Mouse (Mus musculus) embryonic facial prominence, embryonic 11.5 days (tissue): ENCODE measurements around the gene Slc16a3. TPM values are rescaled to one million over a fixed set of nuclear protein-coding genes. Genes with fewer than 3 reads are reported as not detected.

Source experiments
- ATAC-seq: fragments of 200-750 bp; cut with Nextera tagmentation; replicated peaks from 2 replicates; pipeline ENCODE4 v1.8.0; 2017; ENCODE audit warnings: low read depth; ENCODE audit not compliant: insufficient number of reproducible peaks, low FRiP score, low TSS enrichment
- DNase-seq: peaks from one replicate; pipeline ENCODE4 v3.0.0-alpha.2; 2015; ENCODE audit warnings: low spot score
- H3K27ac ChIP-seq: fragments of 300-500 bp; sonication (generic); replicated peaks from 2 replicates; pipeline ENCODE4 v1.5.1; 2014; ENCODE audit warnings: mild to moderate bottlenecking, low read depth, low read length, control low read depth
- H3K27me3 ChIP-seq: fragments of 300-500 bp; sonication (generic); 2 replicates; pipeline ENCODE4 v1.6.1; 2014; ENCODE audit warnings: mild to moderate bottlenecking, low read length, moderate library complexity, mixed read lengths; ENCODE audit not compliant: control insufficient read depth, insufficient read depth
- H3K36me3 ChIP-seq: fragments of 300-500 bp; sonication (generic); replicated peaks from 2 replicates; pipeline ENCODE4 v1.6.1; 2014; ENCODE audit warnings: low read depth, mild to moderate bottlenecking, low read length, moderate library complexity, mixed read lengths; ENCODE audit not compliant: control insufficient read depth, insufficient read depth
- H3K4me1 ChIP-seq: fragments of 300-500 bp; sonication (generic); 2 replicates; pipeline ENCODE4 v1.6.1; 2014; ENCODE audit warnings: low read length, mixed read lengths; ENCODE audit not compliant: control insufficient read depth, insufficient read depth
- H3K4me2 ChIP-seq: fragments of 300-500 bp; sonication (generic); 2 replicates; pipeline ENCODE4 v1.6.1; 2014; ENCODE audit warnings: low read depth, mild to moderate bottlenecking, control low read depth, low read length, moderate library complexity
- H3K4me3 ChIP-seq: fragments of 300-500 bp; sonication (generic); 2 replicates; pipeline ENCODE4 v1.5.1; 2014; ENCODE audit warnings: low read depth, low read length, control low read depth
- H3K9ac ChIP-seq: fragments of 300-500 bp; sonication (generic); replicated peaks from 2 replicates; pipeline ENCODE4 v1.6.1; 2014; ENCODE audit warnings: mild to moderate bottlenecking, control low read depth, low read length
- H3K9me3 ChIP-seq: fragments of 300-500 bp; sonication (generic); replicated peaks from 2 replicates; pipeline ENCODE4 v1.6.1; 2016; ENCODE audit warnings: mild to moderate bottlenecking, low read length, inconsistent platforms, mixed read lengths; ENCODE audit not compliant: control insufficient read depth
- WGBS: fragments of 180-500 bp; shearing (Covaris S2); extraction: QIAGEN DNeasy Blood & Tissue Kit; methylation state at CpG from one replicate; pipeline ENCODE4 v1.1.7; 2014; 5-methylcytosine and 5-hydroxymethylcytosine counted together
- polyA plus RNA-seq: library from polyadenylated mRNA; unstranded; fragments of >200 nt; fragmentation: Nextera tagmentation; extraction: Ambion mirVana; gene quantifications from 2 replicates; pipeline ENCODE4 v1.2.1, GENCODE M21; 2014

Gene Slc16a3
- polyA plus RNA-seq, 1 experiment from 2014 or later: 30.7 TPM

GRCm38 (mm10) chr11:120959066-120959465, 10.8 kb downstream of the Slc16a3 start:
- Histone ChIP-seq H3K4me3 (no peak overlapping the region), H3K27ac (no peak overlapping the region), H3K36me3 (peaks cover 19% of the 10 kb centered on the region), H3K4me2 (no peak overlapping the region), H3K4me1 (no peaks in the 10 kb centered on the region), H3K9ac (no peak overlapping the region), H3K9me3 (no peaks in the 10 kb centered on the region), H3K27me3 (no peaks in the 10 kb centered on the region)
- ATAC-seq (no peak), DNase-seq (no peak)
- WGBS: 85% methylated on average over 18 of the region's 18 CpGs

GRCm38 (mm10) chr11:120959564-120959963, 11.3 kb downstream of the Slc16a3 start:
- no peaks in the 10 kb centered on the region for H3K9me3 ChIP-seq
- H3K4me1 ChIP-seq: no peaks in the 10 kb centered on the region
- DNase-seq: no peak
- no peak overlapping the region for H3K4me2 ChIP-seq
- peaks cover 24% of the 10 kb centered on the region for H3K36me3 ChIP-seq
- 73% methylated on average over 3 of the region's 3 CpGs for WGBS
- ATAC-seq: no peak; the same call in 1 of the 2 replicates
- no peak overlapping the region for H3K9ac ChIP-seq
- H3K27ac ChIP-seq: no peak overlapping the region
- no peaks in the 10 kb centered on the region for H3K27me3 ChIP-seq
- no peak overlapping the region for H3K4me3 ChIP-seq

- Histone ChIP-seq H3K4me3 (no peak overlapping the region), H3K27me3 (no peaks in the 10 kb centered on the region), H3K9me3 (no peaks in the 10 kb centered on the region), H3K9ac (no peak overlapping the region), H3K36me3 (peaks cover 28% of the 10 kb centered on the region), H3K4me2 (no peak overlapping the region), H3K27ac (no peak overlapping the region), H3K4me1 (no peaks in the 10 kb centered on the region)
- ATAC-seq (no peak), DNase-seq (no peak)
- WGBS: 65% methylated on average over 1 of the region's 1 CpGs
Observed at GRCm38 (mm10) chr11:120960248-120960647, 12.0 kb downstream of the Slc16a3 start.

GRCm38 (mm10) chr11:120961594-120961993, 13.3 kb downstream of the Slc16a3 start:
- ATAC-seq (no peak), DNase-seq (no peak)
- Histone ChIP-seq H3K36me3 (peaks cover 34% of the 10 kb centered on the region), H3K27ac (no peak overlapping the region), H3K4me1 (peaks cover 2% of the 10 kb centered on the region; the same call in 1 of the 2 replicates), H3K27me3 (no peaks in the 10 kb centered on the region), H3K9ac (no peak overlapping the region), H3K9me3 (no peaks in the 10 kb centered on the region), H3K4me2 (no peak overlapping the region), H3K4me3 (no peak overlapping the region)
- WGBS: 91% methylated on average over 7 of the region's 7 CpGs

GRCm38 (mm10) chr11:120962050-120962771, 13.9 kb downstream of the Slc16a3 start:
- Histone ChIP-seq H3K9ac (no peak overlapping the region), H3K27me3 (no peaks in the 10 kb centered on the region), H3K36me3 (peaks cover 39% of the 10 kb centered on the region), H3K9me3 (no peaks in the 10 kb centered on the region), H3K4me2 (no peak overlapping the region), H3K4me1 (peaks cover 2% of the 10 kb centered on the region; the same call in 1 of the 2 replicates), H3K27ac (no peak overlapping the region), H3K4me3 (no peak overlapping the region)
- WGBS: 91% methylated on average over 13 of the region's 13 CpGs
- ATAC-seq: no peak
- DNase-seq: no peak

- Histone ChIP-seq H3K4me3 (no peak overlapping the region), H3K27ac (no peak overlapping the region), H3K4me2 (no peak overlapping the region), H3K36me3 (peaks cover 46% of the 10 kb centered on the region), H3K27me3 (no peaks in the 10 kb centered on the region), H3K4me1 (peaks cover 2% of the 10 kb centered on the region; the same call in 1 of the 2 replicates), H3K9me3 (no peaks in the 10 kb centered on the region), H3K9ac (no peak overlapping the region)
- ATAC-seq (no peak), DNase-seq (no peak)
- 91% methylated on average over 7 of the region's 7 CpGs for WGBS
Observed at GRCm38 (mm10) chr11:120962909-120963308, 14.6 kb downstream of the Slc16a3 start.

GRCm38 (mm10) chr11:120964195-120965157, 16.2 kb downstream of the Slc16a3 start:
- no peak for ATAC-seq
- H3K9ac ChIP-seq: no peak overlapping the region

More at GRCm38 (mm10) chr11:120964195-120965157, 16.2 kb downstream of the Slc16a3 start:
- 90% methylated on average over 10 of the region's 10 CpGs for WGBS
- DNase-seq: no peak
- no peak overlapping the region for H3K4me3 ChIP-seq
- no peaks in the 10 kb centered on the region for H3K9me3 ChIP-seq
- H3K27me3 ChIP-seq: no peaks in the 10 kb centered on the region
- H3K4me2 ChIP-seq: no peak overlapping the region
- H3K27ac ChIP-seq: no peak overlapping the region
- peaks cover 46% of the 10 kb centered on the region for H3K36me3 ChIP-seq
- H3K4me1 ChIP-seq: peaks cover 2% of the 10 kb centered on the region; the same call in 1 of the 2 replicates
